Mouse (Mus musculus) stomach, embryonic 14.5 days (tissue): ENCODE measurements around the gene Irak3. TPM values are rescaled to one million over a fixed set of nuclear protein-coding genes. Genes with fewer than 3 reads are reported as not detected.

Experiments used
- ATAC-seq: fragments of 200-750 bp; cut with Nextera tagmentation; 2 replicates; pipeline ENCODE4 v1.8.0; 2017; ENCODE audit warnings: low read depth, moderate TSS enrichment; ENCODE audit not compliant: insufficient number of reproducible peaks, insufficient read depth, low FRiP score
- H3K27ac ChIP-seq: fragments of 300-500 bp; sonication (generic); 2 replicates; pipeline ENCODE4 v1.5.1; 2014; ENCODE audit warnings: mild to moderate bottlenecking, low read length, moderate library complexity, mixed read lengths
- H3K27me3 ChIP-seq: fragments of 300-500 bp; sonication (generic); 2 replicates; pipeline ENCODE4 v1.6.1; 2014; ENCODE audit warnings: low read length, control low read depth, mixed read lengths; ENCODE audit not compliant: control insufficient read depth, insufficient read depth
- H3K36me3 ChIP-seq: fragments of 300-500 bp; sonication (generic); 2 replicates; pipeline ENCODE4 v1.6.1; 2014; ENCODE audit warnings: mild to moderate bottlenecking, control low read depth, low read length, moderate library complexity, mixed read lengths; ENCODE audit not compliant: control insufficient read depth, insufficient read depth
- H3K4me1 ChIP-seq: fragments of 300-500 bp; sonication (generic); 2 replicates; pipeline ENCODE4 v1.6.1; 2014; ENCODE audit warnings: low read length, control low read depth, mixed read lengths; ENCODE audit not compliant: control insufficient read depth, insufficient read depth
- H3K4me2 ChIP-seq: fragments of 300-500 bp; sonication (generic); replicated peaks from 2 replicates; pipeline ENCODE4 v1.6.1; 2014; ENCODE audit warnings: low read depth, low read length, control low read depth
- H3K4me3 ChIP-seq: fragments of 300-500 bp; sonication (generic); 2 replicates; pipeline ENCODE4 v1.5.1; 2014; ENCODE audit warnings: low read depth, low read length, control low read depth
- H3K9ac ChIP-seq: fragments of 300-500 bp; sonication (generic); replicated peaks from 2 replicates; pipeline ENCODE4 v1.6.1; 2014; ENCODE audit warnings: low read depth, mild to moderate bottlenecking, control low read depth, low read length, moderate library complexity, mixed read lengths
- H3K9me3 ChIP-seq: fragments of 300-500 bp; sonication (generic); 2 replicates; pipeline ENCODE4 v1.6.1; 2016; ENCODE audit warnings: low read depth, low read length, control low read depth; ENCODE audit not compliant: control insufficient read depth
- WGBS: fragments of 180-500 bp; shearing (Covaris S2); extraction: QIAGEN DNeasy Blood & Tissue Kit; methylation state at CpG from one replicate; pipeline ENCODE4 v1.1.7; 2014; 5-methylcytosine and 5-hydroxymethylcytosine counted together
- polyA plus RNA-seq: library from polyadenylated mRNA; unstranded; fragments of >200 nt; fragmentation: Nextera tagmentation; extraction: Ambion mirVana; gene quantifications from 2 replicates; pipeline ENCODE4 v1.2.1, GENCODE M21; 2014

The Irak3 gene
- polyA plus RNA-seq, 1 experiment from 2014 or later: 0.75 TPM

- Histone ChIP-seq H3K9me3 (no peaks in the 10 kb centered on the region), H3K36me3 (no peaks in the 10 kb centered on the region), H3K27me3 (no peaks in the 10 kb centered on the region), H3K4me2 (no peak overlapping the region), H3K4me1 (no peaks in the 10 kb centered on the region), H3K9ac (no peak overlapping the region), H3K27ac (no peak overlapping the region), H3K4me3 (no peak overlapping the region)
- ATAC-seq: no peak
- 81% methylated on average over 10 of the region's 10 CpGs for WGBS
Measured at GRCm38 (mm10) chr10:120162840-120163239, 39.1 kb downstream of the Irak3 start.

DNA sequence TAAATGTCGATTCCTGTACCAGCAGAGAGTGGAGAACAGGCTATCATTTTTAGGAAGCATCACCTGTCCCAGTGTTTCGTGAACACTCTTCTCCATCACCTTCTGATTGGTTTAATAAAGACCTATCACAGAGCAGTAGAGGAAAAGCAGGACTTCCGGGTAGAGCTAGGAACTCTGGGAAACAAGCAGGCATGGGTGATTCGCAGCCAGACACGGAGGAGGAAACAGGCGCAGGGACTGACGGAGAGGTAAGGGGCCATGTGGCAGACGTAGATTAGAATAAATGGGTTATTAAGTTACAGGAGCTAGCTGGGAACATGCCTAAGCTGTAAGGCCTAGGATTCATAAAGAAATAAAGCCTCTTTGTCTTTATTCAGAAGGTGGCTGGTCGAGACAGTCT lies 41.4 kb downstream of the Irak3 start:
- Histone ChIP-seq H3K9ac (no peak overlapping the region), H3K27ac (no peak overlapping the region), H3K27me3 (no peaks in the 10 kb centered on the region), H3K36me3 (no peaks in the 10 kb centered on the region), H3K4me1 (no peaks in the 10 kb centered on the region), H3K9me3 (no peaks in the 10 kb centered on the region), H3K4me2 (no peak overlapping the region), H3K4me3 (no peak overlapping the region)
- no peak for ATAC-seq
- WGBS: 72% methylated on average over 9 of the region's 9 CpGs

- Histone ChIP-seq H3K36me3 (no peaks in the 10 kb centered on the region), H3K27me3 (no peaks in the 10 kb centered on the region), H3K9ac (no peak overlapping the region), H3K4me3 (no peak overlapping the region), H3K27ac (no peak overlapping the region), H3K4me2 (no peak overlapping the region), H3K9me3 (no peaks in the 10 kb centered on the region), H3K4me1 (no peaks in the 10 kb centered on the region)
- no peak for ATAC-seq
- 84% methylated on average over 2 of the region's 2 CpGs for WGBS
Measured at GRCm38 (mm10) chr10:120153911-120154310, 48.0 kb downstream of the Irak3 start.

DNA sequence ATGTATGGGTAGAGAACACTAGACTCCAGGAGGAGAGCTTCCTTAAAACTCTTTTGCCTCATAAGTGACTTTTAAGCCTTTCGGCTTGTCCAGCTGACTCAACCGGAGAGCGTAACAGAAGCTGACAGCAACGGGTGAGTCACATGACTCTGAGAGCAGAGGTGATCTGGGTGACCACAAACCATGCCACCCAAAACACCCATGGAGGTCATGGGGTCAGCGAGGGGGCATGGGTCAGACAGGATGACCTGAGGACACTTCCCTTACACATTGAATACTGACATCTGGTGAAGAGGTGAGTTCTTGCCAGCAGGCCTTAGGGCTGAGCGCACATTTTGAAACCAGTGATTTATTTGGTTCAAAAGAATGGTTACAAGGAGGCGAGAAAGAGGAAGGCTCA lies 50.3 kb downstream of the Irak3 start:
- Histone ChIP-seq H3K27ac (no peak overlapping the region), H3K4me3 (no peak overlapping the region), H3K4me2 (no peak overlapping the region), H3K4me1 (no peaks in the 10 kb centered on the region), H3K9me3 (no peaks in the 10 kb centered on the region), H3K36me3 (no peaks in the 10 kb centered on the region), H3K27me3 (no peaks in the 10 kb centered on the region), H3K9ac (no peak overlapping the region)
- ATAC-seq: no peak
- 90% methylated on average over 7 of the region's 7 CpGs for WGBS

GRCm38 (mm10) chr10:120140916-120141516 lies 60.9 kb downstream of the Irak3 start:
- H3K9ac ChIP-seq: no peak overlapping the region
- H3K27me3 ChIP-seq: no peaks in the 10 kb centered on the region
- WGBS: 67% methylated on average over 10 of the region's 10 CpGs
- no peaks in the 10 kb centered on the region for H3K36me3 ChIP-seq
- no peaks in the 10 kb centered on the region for H3K4me1 ChIP-seq
- H3K27ac ChIP-seq: no peak overlapping the region
- H3K4me2 ChIP-seq: no peak overlapping the region
- ATAC-seq: no peak
- H3K4me3 ChIP-seq: no peak overlapping the region
- peaks cover 13% of the 10 kb centered on the region; the same call in 1 of the 2 replicates for H3K9me3 ChIP-seq

- no peak for ATAC-seq
- no peak overlapping the region for H3K27ac ChIP-seq
- no peaks in the 10 kb centered on the region for H3K4me1 ChIP-seq
- H3K9me3 ChIP-seq: peaks cover 13% of the 10 kb centered on the region; the same call in 1 of the 2 replicates
- no peak overlapping the region for H3K9ac ChIP-seq
- H3K4me2 ChIP-seq: no peak overlapping the region
- 60% methylated on average over 4 of the region's 4 CpGs for WGBS
- H3K36me3 ChIP-seq: no peaks in the 10 kb centered on the region
- no peak overlapping the region for H3K4me3 ChIP-seq
- H3K27me3 ChIP-seq: no peaks in the 10 kb centered on the region
Measured at GRCm38 (mm10) chr10:120140193-120140592, 61.7 kb downstream of the Irak3 start.

GRCm38 (mm10) chr10:120136020-120136562 lies 65.8 kb downstream of the Irak3 start:
- Histone ChIP-seq H3K4me1 (no peaks in the 10 kb centered on the region), H3K27me3 (no peaks in the 10 kb centered on the region), H3K27ac (no peak overlapping the region), H3K36me3 (no peaks in the 10 kb centered on the region), H3K9ac (no peak overlapping the region), H3K4me2 (no peak overlapping the region), H3K9me3 (no peaks in the 10 kb centered on the region), H3K4me3 (no peak overlapping the region)
- ATAC-seq: no peak
- WGBS: 85% methylated on average over 12 of the region's 12 CpGs

DNA sequence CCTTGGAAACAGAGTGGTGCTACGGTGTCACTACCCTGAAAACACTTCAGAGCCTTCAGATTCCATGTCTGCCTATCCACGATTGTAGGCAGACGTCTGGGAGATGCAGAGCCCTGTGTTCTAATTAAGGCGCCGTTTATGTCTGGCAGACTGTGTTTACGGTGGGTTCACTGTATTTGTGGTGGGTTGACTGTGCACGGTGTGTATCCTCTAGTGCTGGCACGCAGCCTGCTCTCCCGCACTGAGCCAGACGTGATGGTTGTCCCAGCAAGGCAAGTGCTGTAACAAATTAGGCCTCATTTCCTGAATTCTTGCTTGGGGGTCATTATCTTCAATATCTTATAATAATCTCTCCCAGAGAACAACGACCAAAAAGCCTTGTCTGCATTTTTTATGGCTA lies 68.2 kb downstream of the Irak3 start:
- H3K4me3 ChIP-seq: no peak overlapping the region
- no peaks in the 10 kb centered on the region for H3K36me3 ChIP-seq
- no peak overlapping the region for H3K9ac ChIP-seq
- no peaks in the 10 kb centered on the region for H3K27me3 ChIP-seq
- ATAC-seq: no peak
- 52% methylated on average over 11 of the region's 11 CpGs for WGBS
- no peak overlapping the region for H3K27ac ChIP-seq
- no peaks in the 10 kb centered on the region for H3K9me3 ChIP-seq
- no peaks in the 10 kb centered on the region for H3K4me1 ChIP-seq
- no peak overlapping the region for H3K4me2 ChIP-seq

DNA sequence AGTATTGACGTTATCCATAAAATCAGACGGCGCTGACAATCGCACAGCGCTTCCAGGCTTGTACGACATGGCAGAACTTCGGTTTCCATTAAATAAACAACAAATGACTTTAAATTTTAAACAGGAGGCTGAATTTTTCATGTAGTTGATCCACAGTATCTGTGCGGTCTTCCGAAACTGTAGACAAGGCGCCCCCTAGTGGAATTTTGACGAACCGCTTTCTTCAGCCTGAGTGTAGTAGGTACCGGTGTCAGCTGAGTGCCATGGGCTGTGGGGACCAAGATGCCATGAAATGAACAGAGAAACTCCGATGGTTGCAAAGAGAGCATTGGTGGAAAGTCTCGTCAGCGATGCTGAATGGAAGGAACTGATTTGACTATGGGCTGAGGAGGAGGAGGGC lies 71.3 kb downstream of the Irak3 start:
- Histone ChIP-seq H3K4me1 (no peaks in the 10 kb centered on the region), H3K36me3 (no peaks in the 10 kb centered on the region), H3K9ac (no peak overlapping the region), H3K27me3 (no peaks in the 10 kb centered on the region), H3K4me3 (no peak overlapping the region), H3K27ac (no peak overlapping the region), H3K9me3 (no peaks in the 10 kb centered on the region), H3K4me2 (no peak overlapping the region)
- WGBS: 60% methylated on average over 16 of the region's 16 CpGs
- ATAC-seq: no peak
